Mouse (Mus musculus): ENCODE measurements at regions not wholly inside any gene's neighbourhood (a gene's known extent, or its start where the extent isn't known, plus 50 kb on each side); places are given as distances from the start of the nearest gene placed in this dataset.

DNA sequence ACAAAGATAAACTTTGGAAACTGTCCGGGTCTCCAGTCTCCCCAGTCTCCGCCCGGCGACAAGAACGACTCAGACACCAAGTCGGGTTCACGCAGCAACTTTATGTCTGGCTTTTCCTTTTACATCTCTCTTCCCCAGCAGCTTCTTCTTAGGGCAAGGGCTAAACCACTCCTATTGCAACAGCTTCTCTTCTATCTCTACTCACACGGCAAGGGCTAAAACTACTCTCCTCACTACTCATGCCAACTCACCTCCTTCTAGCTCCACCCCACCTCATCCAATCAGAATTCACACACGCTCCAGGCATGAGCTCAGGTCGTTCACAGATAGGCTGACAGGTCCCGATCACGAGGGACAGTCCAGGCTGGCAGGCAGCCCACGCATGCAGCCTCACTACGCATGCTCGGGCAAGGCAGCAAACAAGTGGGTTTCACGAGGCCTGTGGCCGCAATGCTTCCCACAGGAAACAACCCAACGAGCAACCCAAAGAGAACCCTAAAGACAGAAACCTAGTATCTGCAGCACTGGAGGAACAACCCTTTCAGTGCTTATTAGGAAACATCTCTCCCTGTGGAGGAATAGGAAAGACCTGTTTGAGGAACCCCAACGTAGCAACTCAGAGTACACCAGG lies 276.2 kb upstream of the 1700056E22Rik start:
- TF ChIP-seq CTCF (IDR thresholded peaks at IDR 0.05; ENCODE audit: control insufficient read depth, insufficient read depth, insufficient read length), result no peak
- TF ChIP-seq MYOD1 (IDR thresholded peaks at IDR 0.05; ENCODE audit: control insufficient read depth, insufficient read length, low read depth), result no peak
- TF ChIP-seq USF1 (IDR thresholded peaks at IDR 0.05; ENCODE audit: low read depth), result no peak
- TF ChIP-seq MYOG (IDR thresholded peaks at IDR 0.05; ENCODE audit: control insufficient read depth, extremely low read depth, insufficient read length), result no peak
- TF ChIP-seq FOSL1 (IDR thresholded peaks at IDR 0.05; ENCODE audit: insufficient read depth, low read length, poor library complexity, severe bottlenecking), result no peak
- TF ChIP-seq MAX (IDR thresholded peaks at IDR 0.05), result no peak

All from C2C12 (cell line).